Mouse (Mus musculus) G1E (cell line): ENCODE results near the gene Ggta1. TPM values are rescaled to one million over a fixed set of nuclear protein-coding genes. Genes with fewer than 3 reads are reported as not detected.

Source experiments
- ATAC-seq: 2 replicates; pipeline ENCODE4 v1.8.0; 2016; ENCODE audit warnings: mild to moderate bottlenecking; ENCODE audit not compliant: insufficient number of reproducible peaks, poor library complexity, low FRiP score, severe bottlenecking; ENCODE audit errors: extremely low read depth
- DNase-seq: peaks from one replicate; pipeline ENCODE4 v3.0.0; 2012; ENCODE audit warnings: low spot score
- H3K27me3 ChIP-seq: 2 replicates; pipeline ENCODE4 v1.6.1; 2012; ENCODE audit warnings: mild to moderate bottlenecking, low read length, inconsistent platforms; ENCODE audit not compliant: insufficient read depth
- H3K36me3 ChIP-seq: replicated peaks from 2 replicates; pipeline ENCODE3; 2012; ENCODE audit warnings: mild to moderate bottlenecking, inconsistent platforms
- H3K4me1 ChIP-seq: 2 replicates; pipeline ENCODE4 v1.6.1; 2012; ENCODE audit warnings: low read depth, low read length, inconsistent platforms, mixed read lengths; ENCODE audit not compliant: insufficient read depth
- H3K4me3 ChIP-seq: 2 replicates; pipeline ENCODE4 v1.5.1; 2012; ENCODE audit warnings: low read depth, mild to moderate bottlenecking, inconsistent platforms, low read length, moderate library complexity, mixed read lengths
- H3K9me3 ChIP-seq: replicated peaks from 2 replicates; pipeline ENCODE4 v1.6.1; 2012; ENCODE audit warnings: inconsistent platforms
- CTCF ChIP-seq: IDR thresholded peaks from 2 replicates; pipeline ENCODE4 v1.5.1; 2012; ENCODE audit warnings: low read depth, low read length, inconsistent platforms, mixed read lengths
- GATA1 ChIP-seq: IDR thresholded peaks from 2 replicates; pipeline ENCODE4 v1.6.1; 2012; ENCODE audit warnings: borderline replicate concordance, low read length, inconsistent platforms, mixed read lengths
- GATA2 ChIP-seq: IDR thresholded peaks from 2 replicates; pipeline ENCODE4 v1.6.1; 2012; ENCODE audit warnings: low read depth, low read length, inconsistent platforms, borderline replicate concordance
- POLR2AphosphoS5 ChIP-seq: IDR thresholded peaks from 2 replicates; pipeline ENCODE4 v1.6.1; 2012; ENCODE audit warnings: low read depth, low read length, inconsistent platforms; ENCODE audit not compliant: insufficient replicate concordance
- TAL1 ChIP-seq: conservative IDR thresholded peaks from 2 replicates; pipeline ENCODE4 v1.6.1; 2012; ENCODE audit warnings: low read depth, low read length, inconsistent platforms, mixed read lengths
- polyA plus RNA-seq: library from polyadenylated mRNA; stranded (reverse); fragments of >175 nt; gene quantifications from 2 replicates; pipeline ENCODE4 v1.2.3, GENCODE M21; 2012
- total RNA-seq, 2 experiments: library from RNA; stranded (forward) in 1 of 2; stranded (reverse) in 1 of 2; fragments of 200-1000 nt in 1 of 2; fragments of >200 nt in 1 of 2; fragmentation: Nextera tagmentation in 1 of 2; gene quantifications; 2 replicates each; pipeline ENCODE4 v1.2.3; 2014 to 2017

Gene Ggta1
- total and polyA plus RNA-seq, 3 experiments, result 10.7 to 58.2 (median 27.2) TPM

DNA sequence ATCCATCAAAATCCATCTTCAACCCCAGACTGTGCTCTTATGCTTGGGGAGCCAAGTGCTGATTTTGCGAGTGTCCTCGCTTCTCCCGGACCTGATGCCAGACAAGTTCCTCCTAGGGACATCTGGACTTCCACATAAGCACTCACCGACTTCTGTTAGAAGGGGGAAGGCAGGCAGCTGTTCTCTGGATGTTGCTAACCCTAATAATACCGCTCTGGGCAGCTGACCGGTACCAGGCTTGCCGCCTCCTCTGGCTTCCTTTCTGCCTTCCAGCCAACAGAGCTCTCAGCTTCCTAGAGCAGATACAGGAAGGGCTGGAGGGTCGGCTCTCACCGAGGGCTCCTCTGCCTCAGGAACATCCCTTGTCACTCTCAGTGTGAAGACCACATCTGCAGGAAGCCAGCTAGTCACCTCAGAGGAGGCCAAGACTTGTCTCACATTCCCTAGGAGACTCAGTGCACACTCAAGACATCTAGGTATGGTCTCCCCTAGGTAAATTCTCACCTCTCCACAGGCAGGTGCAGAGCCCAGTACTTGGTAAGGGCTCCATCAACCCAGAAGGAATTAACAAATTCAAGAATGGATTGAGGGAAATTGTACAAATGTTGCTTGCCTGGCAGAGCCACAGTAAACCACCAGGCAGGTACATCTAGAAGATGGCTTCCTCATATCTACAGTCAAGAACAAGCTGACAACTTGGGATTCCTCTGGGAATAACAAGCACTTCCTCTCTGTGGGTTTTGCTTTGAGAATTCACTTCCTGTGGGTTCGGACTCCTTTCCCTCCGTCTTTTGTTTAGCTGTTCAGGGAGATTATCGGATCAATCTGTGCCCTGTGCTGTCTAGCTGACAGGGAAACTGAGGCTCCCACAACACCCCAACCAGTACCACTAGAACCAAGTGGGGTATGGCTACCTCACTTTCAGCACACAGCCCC is 13.1 kb downstream of the Ggta1 start:
- Histone ChIP-seq H3K27me3 (no peaks in the 10 kb centered on the region), H3K4me1 (peaks cover 92% of the 10 kb centered on the region), H3K4me3 (no peak overlapping the region), H3K9me3 (no peaks in the 10 kb centered on the region), H3K36me3 (peaks cover 75% of the 10 kb centered on the region)
- ATAC-seq, result no peak; the same call in 1 of the 2 replicates
- DNase-seq, result no peak
- TF ChIP-seq POLR2AphosphoS5 (no peak), GATA1 (no peak), CTCF (no peak), TAL1 (no peak), GATA2 (no peak)

- no peak overlapping the region for H3K4me3 ChIP-seq
These were observed 13.9 kb downstream of the Ggta1 start for GRCm38 (mm10) chr2:35448914-35449670.

GRCm38 (mm10) chr2:35448215-35448913 is 14.7 kb downstream of the Ggta1 start:
- Histone ChIP-seq H3K9me3 (no peaks in the 10 kb centered on the region), H3K4me1 (peaks cover 97% of the 10 kb centered on the region), H3K27me3 (no peaks in the 10 kb centered on the region), H3K4me3 (no peak overlapping the region), H3K36me3 (peaks cover 83% of the 10 kb centered on the region)
- TF ChIP-seq CTCF (no peak), GATA1 (no peak), POLR2AphosphoS5 (no peak), GATA2 (no peak), TAL1 (no peak)
- ATAC-seq (no peak), DNase-seq (no peak)

More at GRCm38 (mm10) chr2:35448914-35449670, 13.9 kb downstream of the Ggta1 start:
- H3K9me3 ChIP-seq, result no peaks in the 10 kb centered on the region
- H3K36me3 ChIP-seq, result peaks cover 77% of the 10 kb centered on the region
- H3K27me3 ChIP-seq, result no peaks in the 10 kb centered on the region
- peaks cover 97% of the 10 kb centered on the region for H3K4me1 ChIP-seq
- no peak for ATAC-seq
- DNase-seq, result no peak
- TF ChIP-seq TAL1 (no peak), GATA1 (no peak), POLR2AphosphoS5 (no peak), CTCF (no peak), GATA2 (no peak)

DNA sequence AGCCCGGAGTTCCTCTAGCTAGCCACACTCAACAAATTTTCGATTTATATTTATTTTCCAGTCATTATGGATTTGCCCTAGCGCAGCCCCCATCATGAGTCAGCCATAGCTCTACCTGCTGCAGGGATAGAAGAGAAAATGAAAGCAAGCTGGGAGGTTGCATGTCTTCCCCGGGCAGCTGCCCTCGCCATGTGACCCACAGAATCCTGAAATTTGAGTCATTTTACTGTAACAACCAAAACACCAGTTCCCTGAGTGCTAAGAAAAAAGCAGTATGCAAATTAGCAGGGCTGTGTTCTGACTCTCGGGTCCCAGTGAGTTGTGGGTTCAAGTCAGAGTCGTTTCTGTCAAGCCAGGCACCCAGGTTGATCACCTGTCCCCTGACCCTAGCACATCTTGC is 15.6 kb downstream of the Ggta1 start:
- Histone ChIP-seq H3K36me3 (peaks cover 84% of the 10 kb centered on the region), H3K4me3 (no peak overlapping the region), H3K4me1 (peaks cover 92% of the 10 kb centered on the region), H3K27me3 (no peaks in the 10 kb centered on the region), H3K9me3 (no peaks in the 10 kb centered on the region)
- DNase-seq, result no peak
- ATAC-seq, result no peak
- TF ChIP-seq GATA2 (no peak), CTCF (no peak), POLR2AphosphoS5 (no peak)

- DNase-seq (no peak), ATAC-seq (no peak)
- Histone ChIP-seq H3K4me3 (no peak overlapping the region), H3K9me3 (no peaks in the 10 kb centered on the region), H3K36me3 (peaks cover 84% of the 10 kb centered on the region), H3K27me3 (no peaks in the 10 kb centered on the region), H3K4me1 (peaks cover 91% of the 10 kb centered on the region)
- TF ChIP-seq TAL1, result no peak
- no peak for TF ChIP-seq POLR2AphosphoS5
- no peak for TF ChIP-seq GATA1
- no peak for TF ChIP-seq CTCF
- TF ChIP-seq GATA2, result no peak
These were observed 16.2 kb downstream of the Ggta1 start for GRCm38 (mm10) chr2:35446798-35447197.
